Mouse (Mus musculus) adrenal gland, adult 8-10 months (tissue): ENCODE results near the gene Arsj. TPM values are rescaled to one million over a fixed set of nuclear protein-coding genes. Genes with fewer than 3 reads are reported as not detected.
A peak's percentile ranks its signal among the peaks of the same experiment; 100 is the strongest.

Experiments used
- DNase-seq: peaks from one replicate; pipeline ENCODE4 v3.0.0; 2022
- total RNA-seq, 4 experiments: library from RNA; stranded (reverse); gene quantifications; 2 replicates each; pipeline ENCODE4 v1.2.4; 2022

Arsj gene
- total RNA-seq, 4 experiments from 2014 or later: 0.18 to 0.20 (median 0.19) TPM; not detected in 1

- DNase-seq: peak; percentile 30
These were observed 39.4 kb downstream of the Arsj start for GRCm38 (mm10) chr3:126402836-126403235.

GRCm38 (mm10) chr3:126404199-126404598 lies 40.7 kb downstream of the Arsj start:
- DNase-seq: no peak

GRCm38 (mm10) chr3:126430524-126431064 lies 67.1 kb downstream of the Arsj start:
- no peak for DNase-seq

- no peak for DNase-seq
These were observed 75.8 kb downstream of the Arsj start for GRCm38 (mm10) chr3:126439331-126439730.

GRCm38 (mm10) chr3:126449058-126449457 lies 85.6 kb downstream of the Arsj start:
- no peak for DNase-seq

- DNase-seq: no peak
These were observed 86.0 kb downstream of the Arsj start for GRCm38 (mm10) chr3:126449515-126449914.

- DNase-seq: no peak
These were observed 92.5 kb downstream of the Arsj start for GRCm38 (mm10) chr3:126455787-126456482.

- no peak for DNase-seq
These were observed 99.8 kb downstream of the Arsj start for GRCm38 (mm10) chr3:126463119-126463815.

GRCm38 (mm10) chr3:126464262-126464661 lies 100.8 kb downstream of the Arsj start:
- DNase-seq: no peak

Other genes starting within 250 kb of the Arsj start
- 100 to 1,000 TPM in 2 of 4 experiments, 10 to 100 TPM in 2; 95.9 to 132 (median 106) TPM for gene Camk2d, start 232.6 kb downstream of the Arsj start, total RNA-seq